Mouse (Mus musculus): ENCODE data around the gene Bzw1.

DNA sequence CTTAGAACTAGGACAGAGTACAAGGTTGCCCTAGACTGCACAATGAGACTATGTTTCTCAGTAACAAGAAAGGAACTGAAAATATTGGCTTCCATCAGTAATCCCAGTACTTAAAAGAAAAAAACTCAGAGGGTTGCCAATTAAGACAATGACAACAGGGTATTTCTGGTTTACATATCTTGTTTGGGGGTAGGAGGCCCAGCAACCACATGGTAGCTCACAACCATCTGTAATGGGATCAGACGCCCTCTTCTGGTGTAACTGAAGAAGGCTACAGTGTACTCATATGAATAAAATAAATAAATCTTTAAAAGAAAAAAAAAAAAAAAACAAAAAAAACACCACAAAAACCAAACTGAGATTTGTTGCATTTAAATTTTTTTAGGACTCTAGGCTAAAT, 22.7 kb downstream of the Bzw1 start:
- TF ChIP-seq CTCF (IDR thresholded peaks at IDR 0.05; ENCODE audit: control insufficient read depth, insufficient read depth, low read length) (no peak), POLR2A (IDR thresholded peaks at IDR 0.05; ENCODE audit: borderline replicate concordance, control insufficient read depth, low read depth, low read length) (no peak)

Data from bone marrow, adult 2 months (tissue).